Mouse (Mus musculus) hindbrain, postnatal 0 days (tissue): ENCODE results near the gene Rai14. TPM values are rescaled to one million over a fixed set of nuclear protein-coding genes. Genes with fewer than 3 reads are reported as not detected.

Experiments used
- ATAC-seq: fragments of 200-750 bp; cut with Nextera tagmentation; 2 replicates; pipeline ENCODE4 v1.8.0; 2017; ENCODE audit warnings: mild to moderate bottlenecking, moderate TSS enrichment, moderate library complexity
- DNase-seq: peaks from one replicate; pipeline ENCODE4 v3.0.0-alpha.2; 2015; ENCODE audit warnings: low spot score
- H3K27ac ChIP-seq: fragments of 300-500 bp; sonication (generic); 2 replicates; pipeline ENCODE4 v1.5.1; 2014; ENCODE audit warnings: mild to moderate bottlenecking
- H3K27me3 ChIP-seq: fragments of 300-500 bp; sonication (generic); 2 replicates; pipeline ENCODE4 v1.6.1; 2014; ENCODE audit warnings: low read length, mixed read lengths; ENCODE audit not compliant: insufficient read depth
- H3K36me3 ChIP-seq: fragments of 300-500 bp; sonication (generic); 2 replicates; pipeline ENCODE4 v1.6.1; 2014; ENCODE audit warnings: low read length, mixed read lengths; ENCODE audit not compliant: insufficient read depth
- H3K4me1 ChIP-seq: fragments of 300-500 bp; sonication (generic); 2 replicates; pipeline ENCODE4 v1.6.1; 2014; ENCODE audit warnings: antibody characterized with exemption, low read length, mixed read lengths; ENCODE audit not compliant: insufficient read depth
- H3K4me2 ChIP-seq: fragments of 300-500 bp; sonication (generic); 2 replicates; pipeline ENCODE4 v1.6.1; 2014; ENCODE audit warnings: low read depth, mild to moderate bottlenecking, low read length, moderate library complexity, mixed read lengths
- H3K4me3 ChIP-seq: fragments of 300-500 bp; sonication (generic); 2 replicates; pipeline ENCODE4 v1.5.1; 2014; ENCODE audit warnings: low read length
- H3K9ac ChIP-seq: fragments of 300-500 bp; sonication (generic); replicated peaks from 2 replicates; pipeline ENCODE4 v1.6.1; 2014; ENCODE audit warnings: mild to moderate bottlenecking, low read length, moderate library complexity, mixed read lengths
- H3K9me3 ChIP-seq: fragments of 300-500 bp; sonication (generic); 2 replicates; pipeline ENCODE4 v1.6.1; 2016; ENCODE audit warnings: low read length, mixed read lengths
- CTCF ChIP-seq: IDR thresholded peaks from 2 replicates; pipeline ENCODE4 v1.5.1; 2016; ENCODE audit warnings: antibody characterized with exemption, control low read depth, low read depth
- WGBS: fragments of 180-500 bp; shearing (Covaris S2); extraction: QIAGEN DNeasy Blood & Tissue Kit; methylation state at CpG from one replicate; pipeline ENCODE4 v1.1.7; 2014; 5-methylcytosine and 5-hydroxymethylcytosine counted together
- polyA plus RNA-seq: library from polyadenylated mRNA; unstranded; fragments of >200 nt; fragmentation: Nextera tagmentation; extraction: Ambion mirVana; gene quantifications from 2 replicates; pipeline ENCODE4 v1.2.1, GENCODE M21; 2015
- total RNA-seq: library from RNA; depleted of rRNA; stranded (reverse); fragments of >200 nt; gene quantifications from 2 replicates; pipeline ENCODE4 v1.2.3, GENCODE M21; 2014

Rai14 gene
- total and polyA plus RNA-seq, 2 experiments from 2014 or later = 5.7 to 11.0 TPM

DNA sequence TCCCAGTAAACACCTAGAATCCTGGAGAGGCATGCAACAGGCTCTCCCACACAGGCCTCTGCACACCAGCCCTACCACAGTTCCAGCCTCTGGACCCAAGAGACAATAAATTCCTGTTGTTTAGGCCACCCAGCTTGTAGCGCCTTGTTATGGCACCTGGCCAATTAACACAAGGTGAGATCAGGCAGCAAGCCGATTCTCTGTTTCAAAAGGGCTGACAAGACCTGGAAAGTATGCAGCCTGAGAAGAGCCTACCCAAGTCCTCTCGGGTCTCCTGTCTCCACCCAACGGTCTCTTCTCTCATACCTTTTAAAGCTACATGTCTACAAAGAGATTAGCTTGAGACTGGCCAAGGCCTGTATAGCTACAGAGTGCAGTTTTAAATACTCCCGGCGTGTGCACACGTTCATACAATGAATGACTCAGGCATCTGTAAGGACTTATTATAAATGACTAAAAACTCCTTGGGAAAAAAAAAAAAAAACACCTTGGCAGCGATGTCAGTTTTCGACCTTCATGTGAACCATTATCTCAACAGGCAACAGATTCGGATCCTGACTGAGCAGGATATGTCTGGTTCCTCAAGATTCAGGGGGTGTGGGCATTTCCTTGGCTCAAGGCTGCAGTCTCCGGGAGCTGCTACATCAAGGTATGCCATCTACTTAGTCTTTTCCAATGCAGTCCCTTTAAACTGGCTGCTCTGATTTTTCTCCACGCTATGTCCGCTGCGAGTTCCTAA, 28.6 kb downstream of the Rai14 start:
- Histone ChIP-seq H3K9me3 (no peaks in the 10 kb centered on the region), H3K9ac (no peak overlapping the region), H3K27me3 (no peaks in the 10 kb centered on the region), H3K36me3 (no peaks in the 10 kb centered on the region), H3K27ac (no peak overlapping the region), H3K4me2 (no peak overlapping the region), H3K4me1 (no peaks in the 10 kb centered on the region), H3K4me3 (no peak overlapping the region)
- ATAC-seq (no peak), DNase-seq (no peak)
- no peak for TF ChIP-seq CTCF
- 83% methylated on average over 14 of the region's 14 CpGs for WGBS

DNA sequence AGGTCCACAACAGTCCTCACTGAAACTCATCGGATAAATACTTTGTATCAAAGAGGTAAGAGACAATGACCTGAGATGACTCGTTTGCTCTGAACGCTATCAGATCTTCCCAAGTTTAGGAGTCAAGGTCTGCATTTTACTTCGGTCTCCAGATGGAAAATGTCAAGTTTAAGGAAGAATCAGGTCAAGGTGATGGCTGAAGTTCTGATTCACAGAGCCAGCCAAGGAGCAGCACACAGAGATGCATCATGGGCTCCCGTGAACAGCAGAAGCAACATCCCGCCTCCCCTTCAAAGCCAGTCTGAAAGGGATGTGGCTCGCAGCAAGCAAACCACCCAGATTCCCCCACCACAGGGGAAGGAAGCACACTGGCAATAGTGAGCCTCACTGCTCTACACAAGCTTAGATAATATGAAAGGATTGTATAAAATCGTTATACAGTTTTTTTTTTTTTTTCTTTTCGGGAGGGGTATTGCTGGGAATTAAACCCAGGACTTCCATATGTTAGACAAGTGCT, 30.7 kb downstream of the Rai14 start:
- TF ChIP-seq CTCF = no peak
- H3K9ac ChIP-seq = no peak overlapping the region
- H3K27me3 ChIP-seq = no peaks in the 10 kb centered on the region
- DNase-seq (no peak), ATAC-seq (no peak)
- H3K27ac ChIP-seq = no peak overlapping the region
- no peaks in the 10 kb centered on the region for H3K4me1 ChIP-seq
- 94% methylated on average over 9 of the region's 9 CpGs for WGBS
- H3K36me3 ChIP-seq = no peaks in the 10 kb centered on the region
- no peak overlapping the region for H3K4me3 ChIP-seq
- no peak overlapping the region for H3K4me2 ChIP-seq
- H3K9me3 ChIP-seq = no peaks in the 10 kb centered on the region

DNA sequence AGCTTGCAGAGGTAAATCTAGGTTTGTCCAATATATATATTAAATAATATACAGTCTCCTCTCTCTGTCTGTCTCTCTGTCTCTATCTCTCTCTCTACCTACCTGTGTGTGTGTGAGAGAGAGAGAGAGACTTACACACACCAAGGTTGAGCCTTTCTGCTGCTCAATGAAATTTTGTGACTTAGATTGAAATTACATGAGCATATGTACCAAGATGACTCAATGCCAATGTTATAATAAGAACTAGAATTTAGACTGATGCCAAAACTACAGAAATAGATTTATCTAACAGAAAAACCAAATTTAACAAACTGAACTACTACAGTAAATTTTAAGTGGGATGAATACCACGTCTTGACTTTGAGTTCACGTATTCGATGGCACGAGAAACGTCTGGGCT, 33.9 kb downstream of the Rai14 start:
- ATAC-seq (no peak), DNase-seq (no peak)
- Histone ChIP-seq H3K36me3 (no peaks in the 10 kb centered on the region), H3K4me2 (no peak overlapping the region), H3K4me1 (no peaks in the 10 kb centered on the region), H3K4me3 (no peak overlapping the region), H3K9ac (no peak overlapping the region), H3K9me3 (no peaks in the 10 kb centered on the region), H3K27me3 (no peaks in the 10 kb centered on the region), H3K27ac (no peak overlapping the region)
- WGBS = 92% methylated on average over 5 of the region's 5 CpGs
- TF ChIP-seq CTCF = no peak

DNA sequence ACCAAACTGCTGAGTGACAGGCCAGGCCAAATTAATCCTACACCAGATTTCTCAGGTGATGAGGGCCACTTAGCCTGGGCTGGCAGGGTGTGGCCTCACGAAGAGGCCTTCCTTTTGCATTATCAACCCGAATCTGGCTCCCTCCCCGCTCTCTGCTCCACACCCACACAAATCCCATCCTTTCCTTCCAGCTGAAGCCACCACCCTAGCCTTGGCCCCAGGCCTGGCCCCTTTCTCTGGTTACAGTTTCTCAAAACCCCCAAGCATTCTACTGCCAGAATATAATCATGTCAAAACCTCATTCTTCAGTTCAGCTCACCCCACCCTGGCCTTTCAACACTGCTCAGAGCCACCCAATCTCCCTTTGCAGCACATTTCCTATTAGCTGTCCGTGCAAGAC, 34.9 kb downstream of the Rai14 start:
- ATAC-seq = no peak
- no peak for DNase-seq
- H3K4me3 ChIP-seq = no peak overlapping the region

DNA sequence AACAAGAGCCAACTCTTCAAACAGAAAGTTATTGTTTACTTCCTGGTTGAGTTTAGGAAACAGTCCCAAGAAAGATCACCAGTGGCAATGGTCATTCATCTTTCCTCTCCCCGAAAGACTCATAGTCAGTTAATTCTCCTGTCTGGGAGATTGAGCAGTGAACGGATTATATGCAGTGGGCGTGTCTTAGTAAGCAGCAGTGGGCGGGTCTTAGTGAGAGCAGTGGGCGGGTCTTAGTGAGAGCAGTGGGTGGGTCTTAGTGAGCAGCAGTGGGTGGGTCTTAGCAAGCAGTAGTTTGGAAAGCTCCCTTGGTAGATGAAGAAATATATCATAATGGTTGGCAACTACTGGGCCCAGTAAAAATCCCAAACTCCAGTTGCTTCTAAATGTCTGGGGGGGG, 38.6 kb downstream of the Rai14 start:
- Histone ChIP-seq H3K27ac (no peak overlapping the region), H3K27me3 (no peaks in the 10 kb centered on the region), H3K9me3 (no peaks in the 10 kb centered on the region), H3K36me3 (no peaks in the 10 kb centered on the region), H3K9ac (no peak overlapping the region), H3K4me1 (no peaks in the 10 kb centered on the region; the same call in 1 of the 2 replicates), H3K4me3 (no peak overlapping the region), H3K4me2 (no peak overlapping the region)
- WGBS = 88% methylated on average over 5 of the region's 5 CpGs
- no peak for DNase-seq
- no peak for TF ChIP-seq CTCF
- ATAC-seq = no peak

More for the DNA sequence above, 34.9 kb downstream of the Rai14 start:
- no peak for TF ChIP-seq CTCF
- H3K4me1 ChIP-seq = no peaks in the 10 kb centered on the region
- no peaks in the 10 kb centered on the region for H3K9me3 ChIP-seq
- no peak overlapping the region for H3K9ac ChIP-seq
- no peaks in the 10 kb centered on the region for H3K36me3 ChIP-seq
- no peak overlapping the region for H3K27ac ChIP-seq
- H3K27me3 ChIP-seq = no peaks in the 10 kb centered on the region
- WGBS = 88% methylated on average over 4 of the region's 4 CpGs
- no peak overlapping the region for H3K4me2 ChIP-seq

DNA sequence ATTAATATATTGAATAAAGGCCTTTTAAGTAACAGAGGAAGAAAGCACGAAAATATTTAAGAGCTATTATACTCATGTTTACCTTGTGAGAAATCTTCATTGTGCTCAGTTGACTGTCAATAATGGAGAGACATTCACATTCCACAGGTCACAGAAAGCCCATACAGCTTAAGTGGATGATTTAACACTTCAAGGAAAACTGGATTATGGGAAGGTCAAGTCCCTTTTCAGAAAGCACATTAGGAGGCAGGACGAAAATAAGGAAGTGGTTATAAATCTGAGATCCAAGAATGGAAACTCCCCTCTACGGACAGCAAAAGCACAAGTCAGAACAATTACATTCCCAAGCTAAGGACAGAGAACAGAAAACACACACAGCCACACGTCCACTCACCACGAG, 41.5 kb downstream of the Rai14 start:
- H3K4me2 ChIP-seq = no peak overlapping the region
- 71% methylated on average over 5 of the region's 5 CpGs for WGBS
- no peak for TF ChIP-seq CTCF
- H3K4me3 ChIP-seq = no peak overlapping the region
- H3K9ac ChIP-seq = no peak overlapping the region
- no peak overlapping the region for H3K27ac ChIP-seq
- no peak for ATAC-seq
- H3K4me1 ChIP-seq = no peaks in the 10 kb centered on the region; the same call in 1 of the 2 replicates
- no peaks in the 10 kb centered on the region for H3K27me3 ChIP-seq
- no peak for DNase-seq
- no peaks in the 10 kb centered on the region for H3K36me3 ChIP-seq
- no peaks in the 10 kb centered on the region for H3K9me3 ChIP-seq

DNA sequence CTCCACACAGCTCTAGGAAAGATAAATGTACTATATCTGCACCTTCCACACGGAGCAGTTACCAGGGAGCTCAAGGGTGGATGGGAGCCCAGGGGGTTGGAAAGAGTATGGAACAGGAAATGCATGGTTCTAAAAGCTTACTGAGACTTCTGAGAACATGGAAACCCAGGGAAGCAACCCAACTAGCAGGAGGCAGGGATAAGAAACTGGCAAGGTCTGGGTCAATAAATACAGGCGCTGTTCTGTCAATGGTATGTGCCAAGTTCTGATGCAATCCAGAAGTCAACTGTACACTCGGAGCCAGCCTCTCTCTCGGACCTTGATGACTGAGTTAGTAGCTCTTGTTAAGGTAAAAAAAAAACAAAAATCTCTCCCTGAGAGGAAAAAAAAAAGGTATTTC, 42.6 kb downstream of the Rai14 start:
- no peak overlapping the region for H3K4me3 ChIP-seq
- 67% methylated on average over 4 of the region's 4 CpGs for WGBS
- no peak overlapping the region for H3K4me2 ChIP-seq
- no peak overlapping the region for H3K9ac ChIP-seq
- no peaks in the 10 kb centered on the region for H3K27me3 ChIP-seq
- no peak for DNase-seq
- no peak for ATAC-seq
- H3K9me3 ChIP-seq = no peaks in the 10 kb centered on the region
- no peaks in the 10 kb centered on the region; the same call in 1 of the 2 replicates for H3K4me1 ChIP-seq
- H3K36me3 ChIP-seq = no peaks in the 10 kb centered on the region
- no peak for TF ChIP-seq CTCF
- no peak overlapping the region for H3K27ac ChIP-seq
